Mouse (Mus musculus): ENCODE data around the gene Rhox4d. TPM values are rescaled to one million over a fixed set of nuclear protein-coding genes. Genes with fewer than 3 reads are reported as not detected.
"Not testable (repeated sequence)": the region's sequence is repeated elsewhere in the genome, so short reads cannot be mapped to it uniquely, and the experiment has no call there.

Rhox4d gene
- not detected in 2 replicates for polyA plus RNA-seq (2015; fragmentation: Nextera tagmentation; extraction: Ambion mirVana)

GRCm38 (mm10) chrX:37514059-37514458, at the start of gene Rhox4d:
Gene Rhox4d (plus strand): TSS chrX:37514359.
- H3K4me2 ChIP-seq (ENCODE audit: low read depth, low read length); H3K9me3 ChIP-seq (replicated peaks; ENCODE audit: control insufficient read depth, low read length); H3K9ac ChIP-seq (ENCODE audit: low read length); H3K27ac ChIP-seq (ENCODE audit: low read length); H3K4me1 ChIP-seq (ENCODE audit: control insufficient read depth, insufficient read depth, low read length); H3K4me3 ChIP-seq (ENCODE audit: low read length); H3K27me3 ChIP-seq (ENCODE audit: control insufficient read depth, insufficient read depth, low read length); H3K36me3 ChIP-seq (ENCODE audit: control insufficient read depth, insufficient read depth); ATAC-seq (replicated peaks; ENCODE audit: extremely low read depth, insufficient read depth, low FRiP score): not testable (repeated sequence)
- WGBS = 91% methylated on average over 11 of the region's 18 CpGs

- not testable (repeated sequence) for H3K4me2 ChIP-seq (ENCODE audit: low read depth, low read length); H3K27me3 ChIP-seq (ENCODE audit: control insufficient read depth, insufficient read depth, low read length); H3K4me1 ChIP-seq (ENCODE audit: control insufficient read depth, insufficient read depth, low read length); H3K9me3 ChIP-seq (replicated peaks; ENCODE audit: control insufficient read depth, low read length); H3K36me3 ChIP-seq (ENCODE audit: control insufficient read depth, insufficient read depth); H3K4me3 ChIP-seq (ENCODE audit: low read length); H3K27ac ChIP-seq (ENCODE audit: low read length); ATAC-seq (replicated peaks; ENCODE audit: extremely low read depth, insufficient read depth, low FRiP score); H3K9ac ChIP-seq (ENCODE audit: low read length)
- WGBS = 91% methylated on average over 14 of the region's 14 CpGs
Measured at GRCm38 (mm10) chrX:37480037-37480436, 34.1 kb upstream of the Rhox4d start, which contains the start of gene Rhox4c. Gene Rhox4c (plus strand): TSS chrX:37480337.

- H3K36me3 ChIP-seq (ENCODE audit: control insufficient read depth, insufficient read depth); H3K27me3 ChIP-seq (ENCODE audit: control insufficient read depth, insufficient read depth, low read length); H3K4me2 ChIP-seq (ENCODE audit: low read depth, low read length); H3K9me3 ChIP-seq (replicated peaks; ENCODE audit: control insufficient read depth, low read length); H3K4me3 ChIP-seq (ENCODE audit: low read length); ATAC-seq (replicated peaks; ENCODE audit: extremely low read depth, insufficient read depth, low FRiP score); H3K27ac ChIP-seq (ENCODE audit: low read length); H3K4me1 ChIP-seq (ENCODE audit: control insufficient read depth, insufficient read depth, low read length); H3K9ac ChIP-seq (ENCODE audit: low read length): not testable (repeated sequence)
- 94% methylated on average over 2 of the region's 8 CpGs for WGBS
Measured at GRCm38 (mm10) chrX:37530152-37530551, 16.0 kb downstream of the Rhox4d start, which contains the start of gene Rhox2e. Gene Rhox2e (plus strand): TSS chrX:37530452.

GRCm38 (mm10) chrX:37541719-37542118, 27.6 kb downstream of the Rhox4d start, which contains the start of gene Rhox3e:
Gene Rhox3e (plus strand): TSS chrX:37542019.
- H3K4me2 ChIP-seq (ENCODE audit: low read depth, low read length); H3K4me1 ChIP-seq (ENCODE audit: control insufficient read depth, insufficient read depth, low read length); H3K9ac ChIP-seq (ENCODE audit: low read length); H3K27ac ChIP-seq (ENCODE audit: low read length); H3K9me3 ChIP-seq (replicated peaks; ENCODE audit: control insufficient read depth, low read length); ATAC-seq (replicated peaks; ENCODE audit: extremely low read depth, insufficient read depth, low FRiP score); H3K36me3 ChIP-seq (ENCODE audit: control insufficient read depth, insufficient read depth); H3K4me3 ChIP-seq (ENCODE audit: low read length); H3K27me3 ChIP-seq (ENCODE audit: control insufficient read depth, insufficient read depth, low read length): not testable (repeated sequence)
- WGBS = no CpG with 5 or more reads among the region's 4 CpGs

GRCm38 (mm10) chrX:37557112-37557511, 43.0 kb downstream of the Rhox4d start, which contains the start of gene Rhox4e:
Gene Rhox4e (plus strand): TSS chrX:37557412.
- H3K9me3 ChIP-seq (replicated peaks; ENCODE audit: control insufficient read depth, low read length); H3K27me3 ChIP-seq (ENCODE audit: control insufficient read depth, insufficient read depth, low read length); ATAC-seq (replicated peaks; ENCODE audit: extremely low read depth, insufficient read depth, low FRiP score); H3K4me1 ChIP-seq (ENCODE audit: control insufficient read depth, insufficient read depth, low read length); H3K4me3 ChIP-seq (ENCODE audit: low read length); H3K36me3 ChIP-seq (ENCODE audit: control insufficient read depth, insufficient read depth); H3K9ac ChIP-seq (ENCODE audit: low read length); H3K4me2 ChIP-seq (ENCODE audit: low read depth, low read length); H3K27ac ChIP-seq (ENCODE audit: low read length): not testable (repeated sequence)
- WGBS = over 99% methylated on average over 10 of the region's 18 CpGs

Other genes starting within 250 kb of the Rhox4d start
- gene Rhox4a, start 249.0 kb upstream of the Rhox4d start, polyA plus RNA-seq (2015; fragmentation: Nextera tagmentation; extraction: Ambion mirVana) = 0.14 TPM in 1 of 2 replicates, not detected in the other
- gene Rhox3a2, start 134.3 kb upstream of the Rhox4d start, polyA plus RNA-seq (2015; fragmentation: Nextera tagmentation; extraction: Ambion mirVana) = not detected in 2 replicates
- 2.3 and 6.1 TPM in 2 replicates for gene Rhox4a2, start 123.5 kb upstream of the Rhox4d start, polyA plus RNA-seq (2015; fragmentation: Nextera tagmentation; extraction: Ambion mirVana)
- not detected in 2 replicates for gene Rhox2b, start 102.3 kb upstream of the Rhox4d start, polyA plus RNA-seq (2015; fragmentation: Nextera tagmentation; extraction: Ambion mirVana)
- gene Rhox4b, start 81.9 kb upstream of the Rhox4d start, polyA plus RNA-seq (2015; fragmentation: Nextera tagmentation; extraction: Ambion mirVana) = 0.72 and 2.2 TPM in 2 replicates
- not detected in 2 replicates for gene Rhox2c, start 60.7 kb upstream of the Rhox4d start, polyA plus RNA-seq (2015; fragmentation: Nextera tagmentation; extraction: Ambion mirVana)
- not detected in 2 replicates for gene Rhox3c, start 55.8 kb upstream of the Rhox4d start, polyA plus RNA-seq (2015; fragmentation: Nextera tagmentation; extraction: Ambion mirVana)
- not detected in 2 replicates for gene Rhox4c, start 34.0 kb upstream of the Rhox4d start, polyA plus RNA-seq (2015; fragmentation: Nextera tagmentation; extraction: Ambion mirVana)
- gene Rhox2d, start 20.9 kb upstream of the Rhox4d start, polyA plus RNA-seq (2015; fragmentation: Nextera tagmentation; extraction: Ambion mirVana) = not detected in 2 replicates
- not detected in 2 replicates for gene Rhox2e, start 16.1 kb downstream of the Rhox4d start, polyA plus RNA-seq (2015; fragmentation: Nextera tagmentation; extraction: Ambion mirVana)
- not detected in 2 replicates for gene Rhox3e, start 27.7 kb downstream of the Rhox4d start, polyA plus RNA-seq (2015; fragmentation: Nextera tagmentation; extraction: Ambion mirVana)
- gene Rhox4e, start 43.1 kb downstream of the Rhox4d start, polyA plus RNA-seq (2015; fragmentation: Nextera tagmentation; extraction: Ambion mirVana) = not detected in 2 replicates
- gene Rhox2f, start 57.0 kb downstream of the Rhox4d start, polyA plus RNA-seq (2015; fragmentation: Nextera tagmentation; extraction: Ambion mirVana) = not detected in 2 replicates
- not detected in 2 replicates for gene Rhox3f, start 66.6 kb downstream of the Rhox4d start, polyA plus RNA-seq (2015; fragmentation: Nextera tagmentation; extraction: Ambion mirVana)
- gene Rhox4f, start 93.3 kb downstream of the Rhox4d start, polyA plus RNA-seq (2015; fragmentation: Nextera tagmentation; extraction: Ambion mirVana) = not detected in 2 replicates
- not detected in 2 replicates for gene Rhox3g, start 114.3 kb downstream of the Rhox4d start, polyA plus RNA-seq (2015; fragmentation: Nextera tagmentation; extraction: Ambion mirVana)
- gene Rhox2g, start 129.1 kb downstream of the Rhox4d start, polyA plus RNA-seq (2015; fragmentation: Nextera tagmentation; extraction: Ambion mirVana) = not detected in 2 replicates
- not detected in 2 replicates for gene Rhox4g, start 137.0 kb downstream of the Rhox4d start, polyA plus RNA-seq (2015; fragmentation: Nextera tagmentation; extraction: Ambion mirVana)
- not detected in 2 replicates for gene Rhox3h, start 154.4 kb downstream of the Rhox4d start, polyA plus RNA-seq (2015; fragmentation: Nextera tagmentation; extraction: Ambion mirVana)
- gene Rhox2h, start 158.9 kb downstream of the Rhox4d start, polyA plus RNA-seq (2015; fragmentation: Nextera tagmentation; extraction: Ambion mirVana) = not detected in 2 replicates